Mouse (Mus musculus): ENCODE data around the gene Otud5. TPM values are rescaled to one million over a fixed set of nuclear protein-coding genes. Genes with fewer than 3 reads are reported as not detected.
A peak's percentile ranks its signal among the peaks of the same experiment; 100 is the strongest.

Otud5 gene
- polyA plus RNA-seq, 1 experiment from 2014 or later: 48.3 TPM

MicroRNAs encoded within 50 kb of the gene (microRNA counts, 519-probe panel; counts per million panel counts)
- 2,880 counts per million, percentile 56 among the panel's probes with 10 or more counts for microRNA mmu-miR-1198

Small RNAs within 50 kb of the gene (microRNA-seq; reads per million reads assigned to microRNA genes)
- 42.9 reads per million, percentile 41 among the genes with 10 or more reads in this experiment for gene Mir1198

Other genes with a start within 250 kb of the Otud5 start
- 30.6 and 31.5 TPM in 2 replicates for gene Ccdc22, start 235.8 kb upstream of the Otud5 start, polyA plus RNA-seq (2015; fragmentation: Nextera tagmentation; extraction: Ambion mirVana)
- 0.14 and 0.22 TPM in 2 replicates for gene Cacna1f, start 234.3 kb upstream of the Otud5 start, polyA plus RNA-seq (2015; fragmentation: Nextera tagmentation; extraction: Ambion mirVana)
- gene Syp, start 202.9 kb upstream of the Otud5 start, polyA plus RNA-seq (2015; fragmentation: Nextera tagmentation; extraction: Ambion mirVana): 195 and 197 TPM in 2 replicates
- 1.6 and 2.0 TPM in 2 replicates for gene Prickle3, start 184.1 kb upstream of the Otud5 start, polyA plus RNA-seq (2015; fragmentation: Nextera tagmentation; extraction: Ambion mirVana)
- 20.5 and 22.9 TPM in 2 replicates for gene Plp2, start 170.0 kb upstream of the Otud5 start, polyA plus RNA-seq (2015; fragmentation: Nextera tagmentation; extraction: Ambion mirVana)
- 0.08 and 0.10 TPM in 2 replicates for gene Magix, start 160.1 kb upstream of the Otud5 start, polyA plus RNA-seq (2015; fragmentation: Nextera tagmentation; extraction: Ambion mirVana)
- gene Gpkow, start 144.2 kb upstream of the Otud5 start, polyA plus RNA-seq (2015; fragmentation: Nextera tagmentation; extraction: Ambion mirVana): 43.0 and 46.8 TPM in 2 replicates
- 30.9 and 32.1 TPM in 2 replicates for gene Wdr45, start 127.0 kb upstream of the Otud5 start, polyA plus RNA-seq (2015; fragmentation: Nextera tagmentation; extraction: Ambion mirVana)
- 1.9 TPM in 1 of 2 replicates, not detected in the other for gene Gm45208, start 119.1 kb upstream of the Otud5 start, polyA plus RNA-seq (2015; fragmentation: Nextera tagmentation; extraction: Ambion mirVana)
- gene Praf2, start 112.9 kb upstream of the Otud5 start, polyA plus RNA-seq (2015; fragmentation: Nextera tagmentation; extraction: Ambion mirVana): 126 and 132 TPM in 2 replicates
- gene Ccdc120, start 90.5 kb upstream of the Otud5 start, polyA plus RNA-seq (2015; fragmentation: Nextera tagmentation; extraction: Ambion mirVana): 63.2 and 66.1 TPM in 2 replicates
- gene Tfe3, start 78.8 kb upstream of the Otud5 start, polyA plus RNA-seq (2015; fragmentation: Nextera tagmentation; extraction: Ambion mirVana): 24.1 and 25.5 TPM in 2 replicates
- 68.0 and 73.8 TPM in 2 replicates for gene Gripap1, start 51.6 kb upstream of the Otud5 start, polyA plus RNA-seq (2015; fragmentation: Nextera tagmentation; extraction: Ambion mirVana)
- gene Kcnd1, start 19.1 kb upstream of the Otud5 start, polyA plus RNA-seq (2015; fragmentation: Nextera tagmentation; extraction: Ambion mirVana): 3.1 and 4.2 TPM in 2 replicates
- 24.8 and 25.8 TPM in 2 replicates for gene Pim2, start 36.9 kb downstream of the Otud5 start, polyA plus RNA-seq (2015; fragmentation: Nextera tagmentation; extraction: Ambion mirVana)
- 45.7 and 47.7 TPM in 2 replicates for gene Slc35a2, start 42.7 kb downstream of the Otud5 start, polyA plus RNA-seq (2015; fragmentation: Nextera tagmentation; extraction: Ambion mirVana)
- 199 and 209 TPM in 2 replicates for gene Pqbp1, start 57.9 kb downstream of the Otud5 start, polyA plus RNA-seq (2015; fragmentation: Nextera tagmentation; extraction: Ambion mirVana)
- gene Timm17b, start 58.0 kb downstream of the Otud5 start, polyA plus RNA-seq (2015; fragmentation: Nextera tagmentation; extraction: Ambion mirVana): 155 and 158 TPM in 2 replicates
- gene Gm10491, start 66.5 kb downstream of the Otud5 start, polyA plus RNA-seq (2015; fragmentation: Nextera tagmentation; extraction: Ambion mirVana): not detected in 2 replicates
- not detected in 2 replicates for gene Gm10490, start 68.2 kb downstream of the Otud5 start, polyA plus RNA-seq (2015; fragmentation: Nextera tagmentation; extraction: Ambion mirVana)
- 294 and 338 TPM in 2 replicates for gene Pcsk1n, start 78.5 kb downstream of the Otud5 start, polyA plus RNA-seq (2015; fragmentation: Nextera tagmentation; extraction: Ambion mirVana)
- gene Eras, start 87.2 kb downstream of the Otud5 start, polyA plus RNA-seq (2015; fragmentation: Nextera tagmentation; extraction: Ambion mirVana): 0.14 TPM in 1 of 2 replicates, not detected in the other
- 68.0 and 73.6 TPM in 2 replicates for gene Hdac6, start 106.5 kb downstream of the Otud5 start, polyA plus RNA-seq (2015; fragmentation: Nextera tagmentation; extraction: Ambion mirVana)
- gene Gata1, start 136.7 kb downstream of the Otud5 start, polyA plus RNA-seq (2015; fragmentation: Nextera tagmentation; extraction: Ambion mirVana): 0.22 TPM in 1 of 2 replicates, not detected in the other
- gene Glod5, start 177.1 kb downstream of the Otud5 start, polyA plus RNA-seq (2015; fragmentation: Nextera tagmentation; extraction: Ambion mirVana): 0.25 and 0.79 TPM in 2 replicates
- 40.5 and 40.6 TPM in 2 replicates for gene Suv39h1, start 233.4 kb downstream of the Otud5 start, polyA plus RNA-seq (2015; fragmentation: Nextera tagmentation; extraction: Ambion mirVana)
- gene Was, start 249.1 kb downstream of the Otud5 start, polyA plus RNA-seq (2015; fragmentation: Nextera tagmentation; extraction: Ambion mirVana): 0.07 and 0.13 TPM in 2 replicates

Data from hindbrain, embryonic 15.5 days (tissue).